Mouse (Mus musculus): ENCODE results near the gene Pigyl. TPM values are rescaled to one million over a fixed set of nuclear protein-coding genes. Genes with fewer than 3 reads are reported as not detected.
"Not testable (repeated sequence)": the region's sequence is repeated elsewhere in the genome, so short reads cannot be mapped to it uniquely, and the experiment has no call there.

Pigyl gene
- polyA plus RNA-seq, 1 experiment from 2014 or later: 34.9 TPM

GRCm38 (mm10) chr9:22144304-22144965, 12.2 kb upstream of the Pigyl start:
- Histone ChIP-seq H3K4me1 (ENCODE audit: insufficient read depth) (no peaks in the 10 kb centered on the region), H3K4me2 (ENCODE audit: low read depth, low read length) (no peak overlapping the region), H3K36me3 (replicated peaks; ENCODE audit: insufficient read depth, low read length) (no peaks in the 10 kb centered on the region), H3K9ac (replicated peaks) (no peak overlapping the region), H3K4me3 (ENCODE audit: low read depth, low read length) (no peak overlapping the region), H3K9me3 (ENCODE audit: low read length) (no peaks in the 10 kb centered on the region), H3K27me3 (ENCODE audit: insufficient read depth, low read length) (no peaks in the 10 kb centered on the region), H3K27ac (ENCODE audit: low read depth) (0 out of 2 replicates have a peak overlapping the region, but pooled peaks have one; percentile 12)
- ATAC-seq (0 out of 2 replicates have a peak, but pooled peaks have one; percentile 14), DNase-seq (no peak)
- TF ChIP-seq EP300 (IDR thresholded peaks at IDR 0.05; ENCODE audit: low read depth) (no peak), CTCF (IDR thresholded peaks at IDR 0.05; ENCODE audit: low read depth) (no peak)
- WGBS (ENCODE audit: insufficient replicate concordance): 57% methylated on average over 7 of the region's 8 CpGs

DNA sequence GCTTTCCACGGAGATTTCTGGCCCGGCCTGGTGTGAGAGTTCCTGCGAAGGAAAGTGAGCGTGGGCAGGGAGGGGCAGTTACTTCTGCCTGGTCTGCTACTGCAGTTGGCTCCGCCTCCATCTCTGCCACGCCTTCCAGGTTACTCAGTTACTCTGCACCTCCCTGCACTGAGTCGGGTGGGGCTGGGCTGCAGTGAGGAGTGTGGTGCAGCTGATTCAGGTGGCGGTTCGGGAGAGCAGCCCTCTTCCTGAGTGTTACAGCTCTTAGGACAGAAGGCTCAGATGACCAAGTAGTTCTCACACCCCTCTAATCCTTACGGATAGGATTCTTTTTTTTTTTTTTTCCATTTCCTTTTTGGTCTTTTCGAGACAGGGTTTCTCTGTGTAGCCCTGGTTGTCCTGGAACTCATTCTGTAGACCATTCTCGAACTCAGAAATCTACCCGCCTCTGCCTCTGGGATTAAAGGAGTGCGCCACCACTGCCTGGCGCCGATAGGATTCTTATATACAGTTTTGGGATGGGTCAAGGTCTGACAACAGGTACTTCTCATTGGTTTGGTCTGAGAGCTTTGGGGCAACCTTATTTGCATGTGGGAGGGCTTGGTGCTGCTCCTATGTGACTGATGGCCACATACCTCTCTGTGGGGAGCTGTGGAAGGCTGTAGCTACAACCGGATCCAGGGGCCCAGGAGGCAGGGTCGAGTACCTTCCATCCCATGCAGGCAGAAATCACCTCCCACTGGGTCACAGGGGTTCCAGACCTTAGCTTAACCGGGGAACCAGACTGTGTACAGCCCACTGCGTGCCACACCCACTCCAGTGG, 7.0 kb upstream of the Pigyl start:
- Histone ChIP-seq H3K27ac (ENCODE audit: low read depth) (no peak overlapping the region), H3K9me3 (ENCODE audit: low read length) (no peaks in the 10 kb centered on the region), H3K27me3 (ENCODE audit: insufficient read depth, low read length) (no peaks in the 10 kb centered on the region), H3K4me2 (ENCODE audit: low read depth, low read length) (no peak overlapping the region), H3K36me3 (replicated peaks; ENCODE audit: insufficient read depth, low read length) (no peaks in the 10 kb centered on the region), H3K4me1 (ENCODE audit: insufficient read depth) (peaks cover 5% of the 10 kb centered on the region; the same call in 1 of the 2 replicates), H3K9ac (replicated peaks) (no peak overlapping the region), H3K4me3 (ENCODE audit: low read depth, low read length) (no peak overlapping the region)
- peak; percentile 43 for ATAC-seq
- TF ChIP-seq EP300 (IDR thresholded peaks at IDR 0.05; ENCODE audit: low read depth) (no peak), CTCF (IDR thresholded peaks at IDR 0.05; ENCODE audit: low read depth) (no peak)
- 61% methylated on average over 20 of the region's 20 CpGs for WGBS (ENCODE audit: insufficient replicate concordance)
- DNase-seq: peak; percentile 45

- H3K36me3 ChIP-seq (replicated peaks; ENCODE audit: insufficient read depth, low read length); DNase-seq; H3K4me3 ChIP-seq (ENCODE audit: low read depth, low read length); H3K9ac ChIP-seq (replicated peaks); H3K27ac ChIP-seq (ENCODE audit: low read depth); H3K9me3 ChIP-seq (ENCODE audit: low read length); H3K27me3 ChIP-seq (ENCODE audit: insufficient read depth, low read length); H3K4me1 ChIP-seq (ENCODE audit: insufficient read depth); H3K4me2 ChIP-seq (ENCODE audit: low read depth, low read length): not testable (repeated sequence)
- WGBS (ENCODE audit: insufficient replicate concordance): 57% methylated on average over 7 of the region's 7 CpGs
- ATAC-seq: peak; percentile 66
Measured at GRCm38 (mm10) chr9:22150249-22150693, 6.4 kb upstream of the Pigyl start.

DNA sequence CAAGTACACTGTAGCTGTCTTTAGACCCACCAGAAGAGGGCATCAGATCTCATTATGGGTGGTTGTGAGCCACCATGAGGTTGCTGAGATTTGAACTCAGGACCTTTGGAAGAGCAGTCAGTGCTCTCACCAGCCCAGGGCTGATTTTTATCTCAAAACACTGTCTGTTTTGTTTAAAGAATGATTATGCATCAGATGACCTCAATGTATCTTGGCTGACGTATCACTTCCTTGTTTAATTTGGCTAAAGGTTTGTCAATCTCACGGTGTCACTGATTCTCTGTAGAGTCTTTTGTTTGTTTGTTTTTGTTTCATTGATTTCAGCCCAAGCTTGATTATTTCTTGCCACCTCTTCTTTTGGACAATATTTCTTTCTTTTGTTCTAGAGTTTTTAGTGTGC, 5.7 kb upstream of the Pigyl start:
- no peak overlapping the region for H3K4me2 ChIP-seq (ENCODE audit: low read depth, low read length)

GRCm38 (mm10) chr9:22153810-22154209, 2.8 kb upstream of the Pigyl start:
- H3K4me1 ChIP-seq (ENCODE audit: insufficient read depth): peaks cover 23% of the 10 kb centered on the region

More for the DNA sequence above, 5.7 kb upstream of the Pigyl start:
- TF ChIP-seq CTCF (IDR thresholded peaks at IDR 0.05; ENCODE audit: low read depth) (no peak), EP300 (IDR thresholded peaks at IDR 0.05; ENCODE audit: low read depth) (no peak)
- Histone ChIP-seq H3K27ac (ENCODE audit: low read depth) (no peak overlapping the region), H3K36me3 (replicated peaks; ENCODE audit: insufficient read depth, low read length) (no peaks in the 10 kb centered on the region), H3K4me3 (ENCODE audit: low read depth, low read length) (no peak overlapping the region), H3K4me1 (ENCODE audit: insufficient read depth) (peaks cover 8% of the 10 kb centered on the region), H3K9ac (replicated peaks) (no peak overlapping the region), H3K9me3 (ENCODE audit: low read length) (no peaks in the 10 kb centered on the region), H3K27me3 (ENCODE audit: insufficient read depth, low read length) (no peaks in the 10 kb centered on the region)
- 50% methylated on average over 2 of the region's 2 CpGs for WGBS (ENCODE audit: insufficient replicate concordance)
- ATAC-seq (peak; percentile 28; the same call in 1 of the 2 replicates), DNase-seq (no peak)

DNA sequence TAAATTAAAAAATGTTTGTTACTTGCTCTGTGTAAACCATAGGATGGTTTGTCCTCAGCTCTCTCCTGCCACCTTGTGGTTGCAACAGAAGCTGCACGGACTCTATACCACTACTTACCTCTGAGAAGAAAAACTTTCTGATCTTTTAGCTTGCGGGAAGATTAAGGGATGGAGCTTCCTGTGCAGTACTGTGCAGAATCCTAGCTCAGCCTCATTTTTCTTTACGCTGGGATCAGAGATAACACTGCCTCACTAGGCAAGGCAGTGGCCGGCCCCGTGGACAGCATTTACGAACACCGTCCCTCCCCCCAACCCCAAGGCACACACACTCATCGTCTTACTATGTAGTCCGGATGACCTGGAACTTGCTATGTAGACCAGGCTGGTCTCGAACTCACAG, 1.0 kb upstream of the Pigyl start:
- TF ChIP-seq CTCF (IDR thresholded peaks at IDR 0.05; ENCODE audit: low read depth) (peak; percentile 91), EP300 (IDR thresholded peaks at IDR 0.05; ENCODE audit: low read depth) (no peak)
- peak; percentile 20; the same call in 1 of the 2 replicates for ATAC-seq
- peak overlapping the region; percentile 94 for H3K4me2 ChIP-seq (ENCODE audit: low read depth, low read length)
- no peak overlapping the region for H3K27ac ChIP-seq (ENCODE audit: low read depth)
- H3K36me3 ChIP-seq (replicated peaks; ENCODE audit: insufficient read depth, low read length): peaks cover 8% of the 10 kb centered on the region
- peaks cover 18% of the 10 kb centered on the region for H3K4me1 ChIP-seq (ENCODE audit: insufficient read depth)
- peak overlapping the region; percentile 31; the same call in 1 of the 2 replicates for H3K9ac ChIP-seq (replicated peaks)
- peak overlapping the region; percentile 23 for H3K4me3 ChIP-seq (ENCODE audit: low read depth, low read length)
- peak; percentile 81 for DNase-seq
- WGBS (ENCODE audit: insufficient replicate concordance): 13% methylated on average over 10 of the region's 10 CpGs
- H3K9me3 ChIP-seq (ENCODE audit: low read length): no peaks in the 10 kb centered on the region
- no peaks in the 10 kb centered on the region for H3K27me3 ChIP-seq (ENCODE audit: insufficient read depth, low read length)

More at GRCm38 (mm10) chr9:22153810-22154209, 2.8 kb upstream of the Pigyl start:
- Histone ChIP-seq H3K9ac (replicated peaks) (no peak overlapping the region), H3K36me3 (replicated peaks; ENCODE audit: insufficient read depth, low read length) (peaks cover 8% of the 10 kb centered on the region), H3K4me2 (ENCODE audit: low read depth, low read length) (no peak overlapping the region), H3K27me3 (ENCODE audit: insufficient read depth, low read length) (no peaks in the 10 kb centered on the region), H3K27ac (ENCODE audit: low read depth) (no peak overlapping the region), H3K9me3 (ENCODE audit: low read length) (no peaks in the 10 kb centered on the region), H3K4me3 (ENCODE audit: low read depth, low read length) (no peak overlapping the region)
- DNase-seq (no peak), ATAC-seq (no peak)
- TF ChIP-seq CTCF (IDR thresholded peaks at IDR 0.05; ENCODE audit: low read depth) (peak; percentile 21; the same call in 1 of the 2 replicates), EP300 (IDR thresholded peaks at IDR 0.05; ENCODE audit: low read depth) (no peak)
- WGBS (ENCODE audit: insufficient replicate concordance): 83% methylated on average over 3 of the region's 3 CpGs

Data from liver, postnatal 0 days (tissue).